Mouse (Mus musculus) mesoderm, embryonic 11.5 days (tissue): ENCODE measurements around the gene Atf7ip.

Experiments used
- DNase-seq: peaks from one replicate; pipeline ENCODE4 v3.0.0-alpha.2; 2012; ENCODE audit warnings: low read depth, low spot score

Gene Atf7ip

GRCm38 (mm10) chr6:136553156-136553555 lies 47.2 kb downstream of the Atf7ip start:
- DNase-seq = no peak

GRCm38 (mm10) chr6:136553767-136554569 lies 48.0 kb downstream of the Atf7ip start:
- DNase-seq = peak; percentile 90

- DNase-seq = peak; percentile 69
These were observed 49.0 kb downstream of the Atf7ip start for GRCm38 (mm10) chr6:136554774-136555522.

- DNase-seq = peak; percentile 68
These were observed 49.6 kb downstream of the Atf7ip start for GRCm38 (mm10) chr6:136555523-136555915.

- DNase-seq = no peak
These were observed 52.5 kb downstream of the Atf7ip start for GRCm38 (mm10) chr6:136558288-136559005.

- no peak for DNase-seq
These were observed 60.0 kb downstream of the Atf7ip start for GRCm38 (mm10) chr6:136566002-136566401.

- DNase-seq = no peak
These were observed 84.8 kb downstream of the Atf7ip start for GRCm38 (mm10) chr6:136590739-136591138.

GRCm38 (mm10) chr6:136594541-136594940 lies 88.6 kb downstream of the Atf7ip start:
- no peak for DNase-seq

- no peak for DNase-seq
These were observed 96.6 kb downstream of the Atf7ip start for GRCm38 (mm10) chr6:136602601-136603000.

- DNase-seq = no peak
These were observed 105.6 kb downstream of the Atf7ip start for GRCm38 (mm10) chr6:136611351-136612215.

GRCm38 (mm10) chr6:136612312-136612711 lies 106.3 kb downstream of the Atf7ip start:
- DNase-seq = no peak

GRCm38 (mm10) chr6:136614156-136614555 lies 108.2 kb downstream of the Atf7ip start:
- DNase-seq = peak; percentile 13

GRCm38 (mm10) chr6:136620361-136621139 lies 114.6 kb downstream of the Atf7ip start:
- peak; percentile 88 for DNase-seq

- DNase-seq = no peak
These were observed 119.5 kb downstream of the Atf7ip start for GRCm38 (mm10) chr6:136625421-136625820.

- no peak for DNase-seq
These were observed 123.7 kb downstream of the Atf7ip start for GRCm38 (mm10) chr6:136629639-136630038.

GRCm38 (mm10) chr6:136631519-136631918 lies 125.6 kb downstream of the Atf7ip start:
- DNase-seq = no peak

GRCm38 (mm10) chr6:136631945-136632534 lies 126.1 kb downstream of the Atf7ip start:
- DNase-seq = no peak

- no peak for DNase-seq
These were observed 127.2 kb downstream of the Atf7ip start for GRCm38 (mm10) chr6:136633154-136633553.

GRCm38 (mm10) chr6:136633719-136634118 lies 127.8 kb downstream of the Atf7ip start:
- DNase-seq = no peak

GRCm38 (mm10) chr6:136634982-136635381 lies 129.0 kb downstream of the Atf7ip start:
- DNase-seq = no peak
